Mouse (Mus musculus) cortical plate, adult 2 months (tissue): ENCODE data around the gene Prickle2.

Source experiments
- CTCF ChIP-seq: fragments of 200-500 bp; IDR thresholded peaks from 2 replicates; pipeline ENCODE4 v1.5.1; 2011; ENCODE audit warnings: mild to moderate bottlenecking, control low read depth, low read length; ENCODE audit not compliant: insufficient read depth; ENCODE audit errors: extremely low read depth
- POLR2A ChIP-seq: fragments of 200-500 bp; IDR thresholded peaks from 2 replicates; pipeline ENCODE4 v1.6.1; 2011; ENCODE audit warnings: mild to moderate bottlenecking, low read length, control low read depth; ENCODE audit not compliant: insufficient read depth; ENCODE audit errors: extremely low read depth

DNA sequence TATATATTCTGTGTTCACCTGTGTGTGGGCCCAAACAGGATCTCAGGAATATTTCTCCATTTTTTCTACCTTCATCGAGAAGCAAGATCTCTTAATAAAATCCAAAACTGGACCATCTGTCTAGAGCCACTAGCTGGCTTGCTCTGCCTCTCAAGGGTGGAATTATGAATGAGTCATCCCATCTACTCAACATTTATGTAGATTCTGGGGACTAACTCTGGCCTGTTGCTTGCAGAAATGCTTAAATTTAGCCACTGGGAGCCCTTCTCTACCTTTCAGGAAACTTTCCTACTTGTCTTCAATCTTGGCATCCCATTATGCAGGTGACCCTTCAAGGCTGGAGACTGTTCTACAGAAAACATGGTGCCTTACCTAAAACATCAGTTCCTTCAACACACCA is 194.0 kb downstream of the Prickle2 start:
- TF ChIP-seq CTCF (no peak), POLR2A (no peak)
